Mouse (Mus musculus) heart, embryonic 12.5 days (tissue): ENCODE measurements around the gene Cacna1g. TPM values are rescaled to one million over a fixed set of nuclear protein-coding genes. Genes with fewer than 3 reads are reported as not detected.
A peak's percentile ranks its signal among the peaks of the same experiment; 100 is the strongest.

Source experiments
- ATAC-seq: fragments of 200-750 bp; cut with Nextera tagmentation; 2 replicates; pipeline ENCODE4 v1.8.0; 2017; ENCODE audit warnings: moderate TSS enrichment, moderate library complexity; ENCODE audit not compliant: insufficient number of reproducible peaks, low FRiP score
- H3K27ac ChIP-seq: fragments of 300-500 bp; sonication (generic); 2 replicates; pipeline ENCODE4 v1.5.1; 2016; ENCODE audit warnings: mild to moderate bottlenecking, moderate library complexity; ENCODE audit not compliant: poor library complexity, severe bottlenecking
- H3K27me3 ChIP-seq: fragments of 300-500 bp; sonication (generic); replicated peaks from 2 replicates; pipeline ENCODE4 v1.6.1; 2016; ENCODE audit warnings: mild to moderate bottlenecking, moderate library complexity
- H3K36me3 ChIP-seq: fragments of 300-500 bp; sonication (generic); 2 replicates; pipeline ENCODE4 v1.6.1; 2016; ENCODE audit warnings: mild to moderate bottlenecking, moderate library complexity
- H3K4me1 ChIP-seq: fragments of 300-500 bp; sonication (generic); replicated peaks from 2 replicates; pipeline ENCODE4 v1.6.1; 2016; ENCODE audit warnings: mild to moderate bottlenecking
- H3K4me2 ChIP-seq: fragments of 300-500 bp; sonication (generic); 2 replicates; pipeline ENCODE4 v1.6.1; 2016; ENCODE audit warnings: mild to moderate bottlenecking, moderate library complexity
- H3K4me3 ChIP-seq: fragments of 300-500 bp; sonication (generic); 2 replicates; pipeline ENCODE4 v1.5.1; 2016; ENCODE audit warnings: mild to moderate bottlenecking
- H3K9ac ChIP-seq: fragments of 300-500 bp; sonication (generic); 2 replicates; pipeline ENCODE4 v1.6.1; 2016; ENCODE audit warnings: mild to moderate bottlenecking, moderate library complexity
- H3K9me3 ChIP-seq: fragments of 300-500 bp; sonication (generic); replicated peaks from 2 replicates; pipeline ENCODE4 v1.6.1; 2016; ENCODE audit warnings: mild to moderate bottlenecking, moderate library complexity
- WGBS: fragments of 180-500 bp; shearing (Covaris S2); methylation state at CpG from one replicate; pipeline ENCODE4 v1.1.7; 2016; 5-methylcytosine and 5-hydroxymethylcytosine counted together
- polyA plus RNA-seq: library from polyadenylated mRNA; unstranded; fragments of >200 nt; fragmentation: Nextera tagmentation; extraction: Ambion mirVana; gene quantifications from 2 replicates; pipeline ENCODE4 v1.2.1, GENCODE M21; 2016

Gene Cacna1g
- polyA plus RNA-seq, 1 experiment from 2014 or later = 2.7 TPM

GRCm38 (mm10) chr11:94466333-94466855 lies 7.6 kb downstream of the Cacna1g start:
- peaks cover 42% of the 10 kb centered on the region for H3K4me1 ChIP-seq
- 90% methylated on average over 17 of the region's 17 CpGs for WGBS

GRCm38 (mm10) chr11:94464170-94464569 lies 9.8 kb downstream of the Cacna1g start:
- 65% methylated on average over 2 of the region's 2 CpGs for WGBS
- H3K27me3 ChIP-seq = peaks cover 32% of the 10 kb centered on the region
- no peaks in the 10 kb centered on the region for H3K36me3 ChIP-seq
- no peak overlapping the region for H3K4me3 ChIP-seq
- no peak overlapping the region for H3K27ac ChIP-seq
- H3K4me1 ChIP-seq = peaks cover 30% of the 10 kb centered on the region
- no peak for ATAC-seq
- no peaks in the 10 kb centered on the region for H3K9me3 ChIP-seq
- no peak overlapping the region for H3K4me2 ChIP-seq
- no peak overlapping the region for H3K9ac ChIP-seq

More at GRCm38 (mm10) chr11:94466333-94466855, 7.6 kb downstream of the Cacna1g start:
- H3K4me3 ChIP-seq = no peak overlapping the region
- no peak overlapping the region for H3K4me2 ChIP-seq
- H3K9me3 ChIP-seq = no peaks in the 10 kb centered on the region
- no peak for ATAC-seq
- H3K27ac ChIP-seq = no peak overlapping the region
- no peak overlapping the region for H3K9ac ChIP-seq
- H3K36me3 ChIP-seq = no peaks in the 10 kb centered on the region
- H3K27me3 ChIP-seq = peaks cover 35% of the 10 kb centered on the region

DNA sequence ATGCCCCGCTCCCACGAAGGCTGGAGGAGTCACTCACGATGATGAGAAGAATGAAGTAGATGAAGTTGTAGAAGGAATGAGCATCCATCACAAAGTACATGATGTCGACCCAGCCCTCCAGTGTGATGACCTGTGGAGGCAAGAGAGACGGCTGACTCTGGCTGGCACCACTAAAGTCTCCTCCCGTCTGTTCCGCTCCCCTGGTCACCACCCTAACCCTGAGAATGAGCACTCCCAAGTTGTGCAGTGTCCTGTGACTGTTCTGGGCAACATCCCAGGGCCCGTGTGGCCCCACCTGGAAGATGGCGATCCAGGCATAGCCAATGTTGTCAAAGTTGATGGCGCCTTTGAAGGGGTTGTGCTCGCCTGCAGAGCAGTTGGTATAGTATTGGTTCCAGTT lies 12.1 kb downstream of the Cacna1g start:
- Histone ChIP-seq H3K4me2 (no peak overlapping the region), H3K27me3 (peaks cover 49% of the 10 kb centered on the region), H3K9me3 (no peaks in the 10 kb centered on the region), H3K4me3 (no peak overlapping the region), H3K9ac (no peak overlapping the region), H3K4me1 (peaks cover 16% of the 10 kb centered on the region), H3K36me3 (no peaks in the 10 kb centered on the region), H3K27ac (no peak overlapping the region)
- WGBS = 86% methylated on average over 11 of the region's 11 CpGs
- no peak for ATAC-seq

DNA sequence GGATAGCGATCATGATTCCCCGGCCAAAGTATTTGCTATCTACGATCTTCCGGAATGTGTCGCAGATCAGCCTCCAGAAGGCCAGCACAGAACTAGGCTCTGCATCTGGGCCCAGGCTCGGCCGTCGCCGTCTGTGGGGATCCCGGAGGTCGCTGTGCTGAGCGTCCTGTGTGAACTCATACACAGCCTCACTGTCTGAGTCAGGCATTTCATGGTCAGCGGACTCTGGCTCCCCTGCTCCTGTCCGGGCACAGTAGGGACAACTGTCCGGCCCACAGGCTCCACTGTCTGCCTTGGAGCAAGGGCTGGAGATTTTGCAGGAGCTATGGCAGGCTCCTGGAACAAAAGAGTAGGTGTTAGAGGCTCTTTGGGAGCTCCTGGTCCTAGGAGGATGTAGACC lies 17.0 kb downstream of the Cacna1g start:
- no peak overlapping the region for H3K4me3 ChIP-seq
- H3K27me3 ChIP-seq = peaks cover 60% of the 10 kb centered on the region
- no peak overlapping the region for H3K9ac ChIP-seq
- H3K4me2 ChIP-seq = no peak overlapping the region
- no peaks in the 10 kb centered on the region for H3K9me3 ChIP-seq
- no peak overlapping the region for H3K27ac ChIP-seq
- H3K36me3 ChIP-seq = no peaks in the 10 kb centered on the region
- 73% methylated on average over 15 of the region's 15 CpGs for WGBS
- ATAC-seq = no peak
- H3K4me1 ChIP-seq = peaks cover 12% of the 10 kb centered on the region

DNA sequence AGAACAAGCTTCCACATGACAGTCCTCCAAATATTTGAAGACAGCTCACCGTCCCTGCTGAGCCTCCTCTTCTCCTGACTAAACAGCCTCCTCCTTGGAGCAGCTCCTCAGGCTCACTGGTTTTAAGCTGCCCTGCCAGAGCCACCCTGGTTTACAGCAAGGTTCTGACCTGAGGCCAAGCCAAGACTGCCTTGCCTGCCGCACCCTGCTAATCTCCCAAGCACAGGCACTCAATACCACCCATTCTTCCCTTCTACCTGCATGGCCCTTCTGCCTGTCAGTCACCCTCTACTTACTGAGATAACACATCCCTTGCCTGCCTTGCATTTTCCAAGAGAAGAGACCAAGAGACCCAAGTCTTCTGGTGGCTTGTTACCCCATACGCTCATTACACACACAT lies 17.7 kb downstream of the Cacna1g start:
- H3K4me1 ChIP-seq = peaks cover 18% of the 10 kb centered on the region
- H3K4me3 ChIP-seq = no peak overlapping the region
- H3K27ac ChIP-seq = no peak overlapping the region
- H3K36me3 ChIP-seq = no peaks in the 10 kb centered on the region
- H3K9me3 ChIP-seq = no peaks in the 10 kb centered on the region
- ATAC-seq = peak; percentile 62
- H3K4me2 ChIP-seq = no peak overlapping the region
- H3K9ac ChIP-seq = no peak overlapping the region
- 55% methylated on average over 3 of the region's 3 CpGs for WGBS
- H3K27me3 ChIP-seq = peaks cover 60% of the 10 kb centered on the region

GRCm38 (mm10) chr11:94455161-94455820 lies 18.7 kb downstream of the Cacna1g start:
- Histone ChIP-seq H3K9ac (no peak overlapping the region), H3K4me1 (peaks cover 29% of the 10 kb centered on the region), H3K27me3 (peaks cover 54% of the 10 kb centered on the region), H3K27ac (no peak overlapping the region), H3K36me3 (no peaks in the 10 kb centered on the region), H3K9me3 (no peaks in the 10 kb centered on the region), H3K4me2 (peak overlapping the region; percentile 15), H3K4me3 (no peak overlapping the region)
- no peak for ATAC-seq
- 77% methylated on average over 10 of the region's 10 CpGs for WGBS

DNA sequence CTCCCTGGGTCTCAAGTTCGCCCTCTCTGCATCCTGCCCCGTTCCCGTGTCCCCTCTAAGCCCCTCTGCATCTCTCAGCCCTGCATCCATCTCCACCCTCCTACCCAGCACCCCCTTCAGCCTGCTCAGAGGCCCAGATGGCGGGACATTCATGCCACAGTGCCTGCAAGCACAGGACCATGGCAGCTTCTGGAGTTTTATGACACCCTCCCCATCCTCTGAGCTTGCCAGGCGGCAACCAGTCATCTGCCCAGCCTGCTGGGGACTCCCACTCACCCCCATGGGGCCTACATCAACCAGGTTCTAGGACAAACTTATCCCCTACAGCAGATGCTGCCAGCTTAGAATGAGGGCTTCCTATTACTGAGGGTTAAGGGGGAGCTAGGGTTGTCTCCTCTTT lies 19.2 kb downstream of the Cacna1g start:
- H3K9ac ChIP-seq = no peak overlapping the region
- no peak for ATAC-seq
- H3K27ac ChIP-seq = no peak overlapping the region
- H3K27me3 ChIP-seq = peaks cover 54% of the 10 kb centered on the region
- H3K4me2 ChIP-seq = no peak overlapping the region
- no peak overlapping the region for H3K4me3 ChIP-seq
- H3K4me1 ChIP-seq = peaks cover 34% of the 10 kb centered on the region
- WGBS = 80% methylated on average over 5 of the region's 5 CpGs
- H3K36me3 ChIP-seq = no peaks in the 10 kb centered on the region
- no peaks in the 10 kb centered on the region for H3K9me3 ChIP-seq

- Histone ChIP-seq H3K27ac (peak overlapping the region; percentile 83), H3K36me3 (no peaks in the 10 kb centered on the region), H3K4me2 (peak overlapping the region; percentile 35), H3K4me3 (no peak overlapping the region), H3K27me3 (peaks cover 36% of the 10 kb centered on the region), H3K4me1 (peaks cover 44% of the 10 kb centered on the region), H3K9ac (no peak overlapping the region), H3K9me3 (no peaks in the 10 kb centered on the region)
- ATAC-seq = peak; percentile 76
- 15% methylated on average over 12 of the region's 12 CpGs for WGBS
Measured at GRCm38 (mm10) chr11:94451091-94451773, 22.8 kb downstream of the Cacna1g start.

DNA sequence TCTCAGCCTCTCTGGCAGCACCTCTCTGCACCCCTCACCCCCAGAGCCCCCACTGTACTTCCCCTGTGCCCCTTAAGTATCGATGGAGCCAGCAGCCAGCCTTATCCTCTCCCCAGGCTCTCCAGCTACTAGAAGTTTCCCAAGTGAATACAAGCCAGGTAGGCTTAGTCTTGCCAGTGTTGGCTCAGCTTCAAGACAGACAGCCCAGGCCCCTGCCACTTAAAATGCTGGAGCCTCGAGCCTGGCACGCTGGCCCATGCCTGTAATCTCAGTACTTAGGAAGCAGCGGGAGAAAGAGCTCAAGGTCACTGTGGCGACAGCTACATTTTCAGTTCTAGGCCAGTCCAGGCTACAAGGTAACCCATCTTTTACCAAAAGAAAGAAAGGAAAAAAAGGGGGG lies 24.1 kb downstream of the Cacna1g start:
- 37% methylated on average over 5 of the region's 5 CpGs for WGBS
- Histone ChIP-seq H3K9me3 (no peaks in the 10 kb centered on the region), H3K4me1 (peaks cover 44% of the 10 kb centered on the region), H3K27me3 (peaks cover 31% of the 10 kb centered on the region), H3K36me3 (no peaks in the 10 kb centered on the region), H3K9ac (no peak overlapping the region), H3K4me2 (peak overlapping the region; percentile 2; the same call in 1 of the 2 replicates), H3K4me3 (no peak overlapping the region), H3K27ac (peak overlapping the region; percentile 83)
- ATAC-seq = no peak

DNA sequence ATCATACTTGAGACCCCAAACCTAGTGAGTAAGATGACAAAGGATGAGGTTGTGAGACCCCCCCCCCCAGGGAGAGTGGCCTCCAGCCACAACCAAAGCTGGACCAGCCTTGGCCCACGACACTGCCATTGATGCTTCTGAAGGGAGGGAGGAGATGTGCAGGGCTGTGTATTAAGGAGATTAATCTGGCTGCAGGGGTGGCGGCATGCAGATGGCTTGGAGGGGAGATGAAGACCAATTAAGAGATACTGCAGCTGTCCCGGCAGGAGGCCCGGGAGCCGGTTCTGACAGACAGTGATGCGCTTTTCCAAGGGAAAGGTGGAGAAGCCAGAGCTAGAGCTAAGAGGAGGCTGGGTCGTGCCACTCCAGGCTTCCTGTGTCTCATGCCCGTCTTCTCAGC lies 24.8 kb downstream of the Cacna1g start:
- Histone ChIP-seq H3K36me3 (no peaks in the 10 kb centered on the region), H3K4me3 (no peak overlapping the region), H3K9me3 (no peaks in the 10 kb centered on the region), H3K4me1 (peaks cover 49% of the 10 kb centered on the region), H3K9ac (no peak overlapping the region), H3K4me2 (no peak overlapping the region), H3K27ac (peak overlapping the region; percentile 83), H3K27me3 (peaks cover 31% of the 10 kb centered on the region)
- whole genome bisulfite sequencing = 50% methylated on average over 8 of the region's 8 CpGs
- no peak for ATAC-seq

DNA sequence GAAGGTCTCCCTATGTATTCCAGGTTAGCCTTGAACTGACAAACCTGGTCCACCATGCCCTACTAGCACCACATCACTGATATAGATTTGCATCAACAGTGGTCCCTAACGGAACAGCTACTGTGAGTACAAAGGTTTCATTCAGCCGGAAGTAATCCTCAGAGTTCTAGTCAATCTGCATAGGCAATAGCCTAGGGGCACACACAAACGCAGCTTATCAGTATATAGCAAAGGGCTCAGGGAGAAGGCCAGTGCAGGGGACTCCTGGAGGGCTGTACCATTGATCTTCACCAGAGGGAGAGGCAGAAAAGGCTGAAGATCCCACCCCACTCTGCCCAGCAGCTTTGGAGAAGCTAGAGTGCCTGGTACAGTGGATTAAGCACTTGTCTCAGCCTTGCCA lies 27.0 kb downstream of the Cacna1g start:
- ATAC-seq = no peak
- peaks cover 51% of the 10 kb centered on the region for H3K4me1 ChIP-seq
- WGBS = 32% methylated on average over 3 of the region's 3 CpGs
- H3K4me3 ChIP-seq = no peak overlapping the region
- H3K9me3 ChIP-seq = no peaks in the 10 kb centered on the region
- H3K9ac ChIP-seq = no peak overlapping the region
- H3K27me3 ChIP-seq = peaks cover 36% of the 10 kb centered on the region; the same call in 1 of the 2 replicates
- no peak overlapping the region for H3K27ac ChIP-seq
- no peak overlapping the region for H3K4me2 ChIP-seq
- no peaks in the 10 kb centered on the region for H3K36me3 ChIP-seq
